Mouse (Mus musculus): Measurements from ENCODE around the gene Cadm4. TPM values are rescaled to one million over a fixed set of nuclear protein-coding genes. Genes with fewer than 3 reads are reported as not detected.

Cadm4 gene
- total RNA-seq, 2 experiments from 2014 or later, result 235 to 307 TPM

DNA sequence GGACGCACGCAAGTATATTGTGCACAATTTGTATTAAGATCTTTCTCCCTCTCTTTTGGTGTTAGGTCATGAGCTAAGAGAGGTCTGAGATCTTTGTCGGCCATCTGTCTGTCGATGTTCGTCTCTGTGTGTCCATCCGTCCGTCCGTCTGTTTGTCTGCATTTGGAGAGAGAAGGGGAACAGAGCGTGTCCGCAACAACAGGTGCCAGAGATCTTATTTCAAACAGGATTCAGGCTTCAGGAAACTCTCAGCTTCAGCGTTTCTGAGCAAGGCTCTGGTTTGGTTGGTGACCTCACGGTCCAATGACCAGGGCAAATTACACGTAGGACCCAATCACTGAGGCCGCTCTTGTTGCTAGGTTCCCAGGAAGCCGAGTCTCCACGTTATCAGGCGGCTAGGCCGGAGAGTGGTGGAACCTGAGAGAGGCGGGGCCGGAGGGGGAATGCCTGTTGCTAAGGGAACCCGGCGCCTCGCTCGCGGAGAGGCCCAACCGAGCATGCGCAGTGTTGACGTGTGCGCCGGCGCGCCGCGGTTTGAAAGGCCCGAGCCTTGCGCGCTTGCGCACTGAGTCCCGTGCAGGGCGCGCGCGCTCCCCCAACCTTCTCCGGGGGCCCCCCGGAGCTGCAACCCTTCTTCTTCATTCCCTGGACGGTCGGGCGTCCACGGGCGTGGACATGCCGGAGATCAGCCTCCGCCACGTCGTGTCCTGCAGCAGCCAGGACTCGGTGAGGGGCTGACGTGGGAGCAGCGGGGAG, 65.0 kb downstream of the Cadm4 start:
- intact Hi-C loops (cut with DNase I), result loop anchor here (1.0 kb wide), 1 partner anchor 17 kb away; the partner anchor contains the start of gene Irgq
- peak; percentile 99 for DNase-seq (ENCODE audit: low spot score in 2 of 2)

DNA sequence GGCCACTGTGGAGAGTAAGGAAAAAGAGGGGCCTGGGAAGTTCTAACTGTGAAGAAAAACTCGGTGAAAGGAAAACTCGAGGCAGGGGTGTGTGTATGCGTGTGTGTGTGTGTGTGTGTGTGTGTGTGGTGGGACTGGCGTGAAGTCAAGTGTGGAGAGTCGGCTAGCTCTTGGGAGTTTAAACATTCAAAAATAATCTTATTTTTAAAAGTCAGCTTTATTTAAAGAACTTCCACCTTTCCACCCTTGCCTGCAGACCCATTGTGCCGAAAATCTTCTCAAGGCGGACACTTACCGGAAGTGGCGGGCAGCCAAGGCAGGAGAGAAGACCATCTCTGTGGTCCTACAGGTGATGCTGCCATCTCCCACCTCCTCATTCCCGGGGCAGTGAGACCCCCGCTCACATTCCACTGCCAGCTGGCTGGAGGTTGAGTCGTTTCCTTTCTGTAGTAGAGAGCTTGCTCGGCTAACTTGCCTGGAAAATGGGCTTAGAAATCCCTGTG, 65.8 kb downstream of the Cadm4 start:
- intact Hi-C loops (cut with DNase I), result loop anchor here (1.0 kb wide), 1 partner anchor 17 kb away; the partner anchor contains the start of gene Irgq

DNA sequence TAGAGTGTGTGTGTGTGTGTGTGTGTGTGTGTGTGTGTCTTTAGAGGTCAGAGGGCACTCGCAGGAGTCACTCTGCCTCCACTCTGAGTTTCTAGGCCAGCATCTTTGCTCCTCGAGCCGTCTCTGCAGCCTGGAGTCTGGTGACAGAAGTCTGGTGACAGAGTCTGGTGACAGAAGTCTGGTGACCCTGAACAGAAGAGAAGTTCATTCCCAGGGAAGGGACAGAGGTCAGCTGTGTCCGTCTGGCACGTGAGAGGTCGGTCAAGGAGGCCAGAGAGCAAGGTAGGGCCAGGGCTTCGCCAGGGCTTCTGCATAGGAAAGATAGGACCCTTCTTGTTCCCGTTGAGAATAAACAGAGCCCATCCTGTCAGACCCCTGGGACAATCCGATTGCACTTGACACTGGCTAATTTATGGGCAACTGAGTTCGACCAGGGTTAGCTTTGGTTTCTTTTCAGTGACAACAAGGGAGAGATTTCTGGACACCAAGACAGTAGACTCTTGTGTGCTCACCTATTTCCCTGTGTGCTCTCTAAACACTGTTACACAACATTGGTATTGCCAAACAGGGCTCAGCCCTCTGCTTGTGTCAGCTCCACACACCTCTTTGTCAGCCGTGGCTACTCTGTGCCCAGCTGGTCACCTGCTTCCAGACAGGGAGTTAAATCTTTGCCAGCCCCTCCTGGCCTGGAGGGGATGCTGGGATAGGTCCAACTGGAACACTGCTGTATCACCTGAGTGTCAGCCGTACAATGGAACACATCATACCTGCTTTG, 70.3 kb downstream of the Cadm4 start:
- DNase-seq (ENCODE audit: low spot score in 2 of 2), result no peak
- intact Hi-C loops (cut with DNase I), result no loop called here

More for the DNA sequence above, 65.8 kb downstream of the Cadm4 start:
- no peak for DNase-seq (ENCODE audit: low spot score in 2 of 2)

Other genes with a start within 250 kb of the Cadm4 start
- gene Zfp109, start 244.5 kb upstream of the Cadm4 start, total RNA-seq (2021), result 10 to 100 TPM in 1 of 2 experiments, 1 to 10 TPM in 1; 8.6 to 10.8 TPM
- 1 to 10 TPM; 7.8 to 9.1 TPM for gene Zfp108, start 227.2 kb upstream of the Cadm4 start, total RNA-seq (2021)
- 10 to 100 TPM; 11.8 to 12.6 TPM for gene Zfp93, start 211.6 kb upstream of the Cadm4 start, total RNA-seq (2021)
- 10 to 100 TPM; 21.9 to 23.9 TPM for gene Zfp61, start 180.8 kb upstream of the Cadm4 start, total RNA-seq (2021)
- gene Zfp94, start 165.4 kb upstream of the Cadm4 start, total RNA-seq (2021), result 10 to 100 TPM; 13.2 to 16.2 TPM
- not detected for gene Tescl, start 148.1 kb upstream of the Cadm4 start, total RNA-seq (2021)
- gene Lypd5, start 132.8 kb upstream of the Cadm4 start, total RNA-seq (2021), result not detected
- under 1 TPM; 0.42 to 0.77 TPM for gene Kcnn4, start 111.8 kb upstream of the Cadm4 start, total RNA-seq (2021)
- gene Smg9, start 82.4 kb upstream of the Cadm4 start, total RNA-seq (2021), result 10 to 100 TPM; 39.6 to 51.1 TPM
- under 1 TPM; 0.42 to 0.72 TPM for gene Irgc1, start 29.7 kb upstream of the Cadm4 start, total RNA-seq (2021)
- 1 to 10 TPM in 1 of 2 experiments, under 1 TPM in 1; 0.91 to 1.7 TPM for gene Plaur, start 19.5 kb upstream of the Cadm4 start, total RNA-seq (2021)
- gene Zfp428, start 25.0 kb downstream of the Cadm4 start, total RNA-seq (2021), result 10 to 100 TPM; 47.9 to 49.4 TPM
- not detected for gene AC161166.1, start 30.4 kb downstream of the Cadm4 start, total RNA-seq (2021)
- gene Irgq, start 48.7 kb downstream of the Cadm4 start, total RNA-seq (2021), result 10 to 100 TPM; 80.8 to 89.2 TPM
- gene Pinlyp, start 64.1 kb downstream of the Cadm4 start, total RNA-seq (2021), result not detected
- gene Xrcc1, start 64.3 kb downstream of the Cadm4 start, total RNA-seq (2021), result 10 to 100 TPM; 29.8 to 41.4 TPM
- 10 to 100 TPM; 11.8 to 14.3 TPM for gene Ethe1, start 105.5 kb downstream of the Cadm4 start, total RNA-seq (2021)
- gene Zfp575, start 105.6 kb downstream of the Cadm4 start, total RNA-seq (2021), result 1 to 10 TPM; 6.6 to 6.8 TPM
- gene Phldb3, start 128.7 kb downstream of the Cadm4 start, total RNA-seq (2021), result under 1 TPM; 0.22 to 0.48 TPM
- 1 to 10 TPM in 1 of 2 experiments, under 1 TPM in 1; 0.32 to 1.3 TPM for gene Lypd3, start 154.5 kb downstream of the Cadm4 start, total RNA-seq (2021)
- gene Tex101, start 194.7 kb downstream of the Cadm4 start, total RNA-seq (2021), result not detected
- not detected for gene BC049730, start 227.2 kb downstream of the Cadm4 start, total RNA-seq (2021)
- gene Gm4763, start 244.9 kb downstream of the Cadm4 start, total RNA-seq (2021), result not detected